In the genomic region with DNA sequence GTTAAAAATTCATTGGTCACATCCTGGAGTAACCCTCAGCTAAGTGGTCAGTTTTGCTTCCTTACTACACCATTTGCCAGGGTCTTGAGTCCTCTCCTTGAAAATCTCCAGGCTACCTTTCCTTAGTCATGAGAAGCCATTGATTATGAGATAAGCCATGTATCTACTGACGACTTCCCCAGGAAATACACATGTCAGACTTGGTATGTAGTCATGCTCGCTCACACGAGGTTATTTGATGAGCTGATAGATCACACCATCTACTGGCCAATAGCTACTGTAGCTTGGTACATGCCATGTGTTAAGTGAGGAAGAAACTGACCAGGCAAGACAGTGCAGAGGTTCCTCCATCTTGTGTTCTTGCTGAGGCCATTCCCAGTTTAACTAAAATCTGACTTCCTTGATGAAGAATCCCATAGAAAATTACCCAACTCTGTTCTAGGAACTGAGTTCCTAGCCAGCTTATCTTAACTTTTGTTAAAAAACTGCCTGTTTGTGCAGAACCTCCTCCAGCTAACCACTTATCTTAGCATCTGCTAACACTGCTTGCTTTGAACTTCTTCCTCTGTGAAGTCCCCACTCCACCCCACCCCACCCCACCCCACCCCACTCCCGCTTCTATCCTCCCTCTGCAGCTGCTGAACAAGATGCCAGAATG, we compare ENCODE assay signal across 1 mouse cellular context.
TF ChIP-seq lines count a peak whose summit lies in the region.

No protein-coding gene starts in this region.

TF ChIP-seq in CH12.LX, 34 proteins besides CTCF, POLR2A, EP300 and RAD21 (continued from another document):
- no peak for TF ChIP-seq JUN (IDR thresholded peaks at IDR 0.05; ENCODE audit: insufficient read depth, low read depth, low read length)
